Mouse (Mus musculus): ENCODE results near the gene Ptprj.

GRCm38 (mm10) chr2:90601056-90601455 lies 20.6 kb upstream of the Ptprj start:
- TF ChIP-seq CTCF (IDR thresholded peaks at IDR 0.05; ENCODE audit: low read depth, low read length): no peak
- no peak for TF ChIP-seq POLR2A (IDR thresholded peaks at IDR 0.05; ENCODE audit: borderline replicate concordance, low read depth, low read length)
